Mouse (Mus musculus) ES-Bruce4 (cell line): ENCODE measurements around the gene Tex26. TPM values are rescaled to one million over a fixed set of nuclear protein-coding genes. Genes with fewer than 3 reads are reported as not detected.

Experiments used
- H3K27ac ChIP-seq: 2 replicates; pipeline ENCODE4 v1.5.1; 2012; ENCODE audit warnings: low read length, inconsistent platforms; ENCODE audit not compliant: insufficient read depth
- H3K27me3 ChIP-seq: 2 replicates; pipeline ENCODE4 v1.6.1; 2012; ENCODE audit warnings: mild to moderate bottlenecking, low read length, inconsistent platforms; ENCODE audit not compliant: control insufficient read depth, poor library complexity, insufficient read depth, severe bottlenecking
- H3K36me3 ChIP-seq: 2 replicates; pipeline ENCODE4 v1.6.1; 2012; ENCODE audit warnings: inconsistent platforms, mild to moderate bottlenecking, low read length, moderate library complexity; ENCODE audit not compliant: control insufficient read depth, poor library complexity, insufficient read depth, severe bottlenecking
- H3K4me1 ChIP-seq: one replicate; pipeline ENCODE4 v1.8.1; 2011; ENCODE audit warnings: low read length; ENCODE audit not compliant: control insufficient read depth, insufficient read depth
- H3K4me3 ChIP-seq: 2 replicates; pipeline ENCODE4 v1.5.1; 2011; ENCODE audit warnings: low read depth, mild to moderate bottlenecking, low read length
- H3K9ac ChIP-seq: 2 replicates; pipeline ENCODE4 v1.6.1; 2012; ENCODE audit warnings: low read depth, mild to moderate bottlenecking, inconsistent platforms; ENCODE audit not compliant: poor library complexity, severe bottlenecking
- H3K9me3 ChIP-seq: replicated peaks from 2 replicates; pipeline ENCODE4 v1.6.1; 2012; ENCODE audit warnings: mild to moderate bottlenecking, low read length, inconsistent platforms; ENCODE audit not compliant: control insufficient read depth, poor library complexity, insufficient read depth, severe bottlenecking
- CTCF ChIP-seq: IDR thresholded peaks from one replicate; pipeline ENCODE4 v1.8.1; 2011; ENCODE audit warnings: low read depth, low read length
- EP300 ChIP-seq: IDR thresholded peaks from 2 replicates; pipeline ENCODE4 v1.6.1; 2011; ENCODE audit warnings: low read depth, low read length; ENCODE audit not compliant: insufficient read depth
- POLR2A ChIP-seq: IDR thresholded peaks from one replicate; pipeline ENCODE4 v1.8.1; 2011; ENCODE audit warnings: low read length; ENCODE audit not compliant: insufficient read depth
- polyA plus RNA-seq: library from polyadenylated mRNA; stranded (reverse); fragments of >200 nt; gene quantifications from 2 replicates; pipeline ENCODE4 v1.2.4, GENCODE M21; 2011; ENCODE audit warnings: low read depth; ENCODE audit not compliant: missing spikeins, insufficient read depth, insufficient read length

The Tex26 gene
- polyA plus RNA-seq, 1 experiment, result 3.2 TPM

DNA sequence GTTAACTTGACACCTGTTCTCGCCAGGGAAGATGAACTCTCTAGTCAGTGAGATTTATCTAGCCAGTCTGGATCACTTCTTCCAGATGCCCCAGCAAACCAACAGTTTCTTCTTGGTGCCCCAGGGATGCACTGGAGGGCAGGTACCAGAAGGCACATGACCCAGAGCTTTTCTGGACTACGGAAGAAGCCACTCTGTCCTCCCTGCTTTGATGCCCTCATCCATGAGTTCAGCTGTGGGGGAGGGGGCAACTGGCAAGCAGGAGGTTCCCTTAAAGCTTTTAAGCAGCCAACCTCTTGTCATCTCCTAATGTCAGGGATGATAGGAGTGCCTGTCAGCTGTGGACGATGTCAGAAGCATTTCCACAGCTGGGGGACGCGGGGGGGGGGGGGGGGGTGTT, 25.8 kb downstream of the Tex26 start:
- TF ChIP-seq EP300 (no peak), POLR2A (no peak), CTCF (no peak)
- H3K36me3 ChIP-seq, result no peaks in the 10 kb centered on the region
- H3K9me3 ChIP-seq, result no peaks in the 10 kb centered on the region
- H3K4me3 ChIP-seq, result no peak overlapping the region
- no peak overlapping the region for H3K9ac ChIP-seq
- H3K27ac ChIP-seq, result no peak overlapping the region
- no peaks in the 10 kb centered on the region for H3K27me3 ChIP-seq
- no peaks in the 10 kb centered on the region for H3K4me1 ChIP-seq

DNA sequence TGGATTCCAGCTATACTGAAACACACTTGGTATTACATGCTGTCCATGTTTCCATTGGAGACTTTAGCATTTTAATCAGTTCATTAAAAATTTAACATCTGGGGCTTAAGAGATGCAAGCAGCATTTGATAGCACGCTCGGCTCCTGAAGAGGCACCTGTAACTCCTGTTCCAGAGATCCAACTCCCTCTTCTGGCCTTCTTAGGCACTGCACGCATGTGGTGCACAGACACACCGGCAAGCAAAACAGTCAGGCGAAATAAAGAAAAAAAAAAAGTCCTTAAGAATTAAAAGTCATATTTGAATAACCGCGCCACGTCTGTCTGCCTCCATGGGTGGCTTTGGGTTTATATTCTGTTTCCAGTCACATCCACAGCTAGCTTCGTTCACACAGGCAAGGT, 34.7 kb downstream of the Tex26 start:
- Histone ChIP-seq H3K9me3 (no peaks in the 10 kb centered on the region), H3K27me3 (no peaks in the 10 kb centered on the region), H3K4me3 (no peak overlapping the region), H3K36me3 (no peaks in the 10 kb centered on the region), H3K9ac (no peak overlapping the region), H3K27ac (no peak overlapping the region), H3K4me1 (no peaks in the 10 kb centered on the region)
- TF ChIP-seq EP300, result no peak
- no peak for TF ChIP-seq CTCF
- TF ChIP-seq POLR2A, result no peak

- Histone ChIP-seq H3K9me3 (no peaks in the 10 kb centered on the region), H3K4me3 (no peak overlapping the region), H3K36me3 (no peaks in the 10 kb centered on the region), H3K4me1 (no peaks in the 10 kb centered on the region), H3K27me3 (no peaks in the 10 kb centered on the region), H3K9ac (no peak overlapping the region), H3K27ac (no peak overlapping the region)
- TF ChIP-seq EP300 (no peak), CTCF (no peak), POLR2A (no peak)
Measured at GRCm38 (mm10) chr5:149474701-149475468, 35.4 kb downstream of the Tex26 start.

DNA sequence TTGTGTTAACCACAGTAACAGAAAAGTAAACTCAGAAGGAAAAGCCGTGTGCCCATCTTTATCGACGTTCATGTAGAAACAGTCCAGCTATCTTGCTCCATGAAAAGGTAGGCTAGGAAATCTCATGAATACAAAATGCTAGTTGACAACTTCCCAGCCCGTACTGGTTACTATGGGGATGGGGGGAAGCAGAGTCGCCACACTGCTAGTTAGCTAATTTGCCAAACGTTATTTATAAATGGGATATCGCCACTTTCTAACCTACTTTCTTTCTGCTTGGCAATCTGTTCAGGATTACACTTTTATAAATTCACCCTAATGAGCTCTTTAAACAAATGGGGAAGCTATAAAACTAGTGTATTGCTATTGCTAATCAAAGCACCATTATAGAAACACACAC, 42.5 kb downstream of the Tex26 start:
- no peaks in the 10 kb centered on the region for H3K4me1 ChIP-seq
- no peak overlapping the region for H3K4me3 ChIP-seq

DNA sequence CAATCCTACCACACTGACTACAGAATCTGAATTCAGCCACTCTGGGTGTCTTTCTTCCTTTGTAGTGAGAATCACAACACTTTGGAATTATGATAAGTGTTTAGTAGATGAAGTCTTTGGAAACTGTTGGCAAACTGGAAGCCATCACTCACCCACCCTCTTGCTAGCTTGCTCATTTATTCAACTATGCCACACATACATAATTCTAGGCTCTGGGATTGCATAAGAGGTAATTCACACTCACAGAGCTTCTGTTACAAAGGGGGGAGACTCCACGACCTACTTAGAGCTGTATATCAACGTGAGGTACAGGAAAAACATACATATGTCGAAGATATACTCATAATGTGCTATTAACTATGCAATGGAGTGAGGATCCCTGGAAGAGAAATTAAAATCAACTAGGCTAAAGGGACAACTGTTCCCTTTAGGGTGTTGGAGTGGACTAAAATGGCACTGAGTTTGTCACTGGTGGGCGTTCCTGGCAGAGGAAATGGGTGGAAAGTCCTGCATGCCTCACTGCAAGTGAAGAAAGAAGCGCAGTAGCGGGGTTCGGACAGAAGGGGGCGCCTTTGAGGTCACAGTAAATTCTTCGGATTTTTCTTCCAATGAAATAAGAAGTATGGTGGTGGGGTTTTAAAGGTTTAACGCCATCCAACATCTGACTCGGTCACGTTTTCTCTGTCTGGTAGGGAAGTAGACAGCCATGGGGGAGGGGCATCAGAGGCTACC, 44.0 kb downstream of the Tex26 start:
- Histone ChIP-seq H3K27me3 (no peaks in the 10 kb centered on the region), H3K27ac (no peak overlapping the region), H3K36me3 (no peaks in the 10 kb centered on the region), H3K4me1 (no peaks in the 10 kb centered on the region), H3K9ac (no peak overlapping the region), H3K9me3 (no peaks in the 10 kb centered on the region), H3K4me3 (no peak overlapping the region)
- TF ChIP-seq POLR2A (no peak), CTCF (peak; percentile 56), EP300 (no peak)

More for the DNA sequence above, 42.5 kb downstream of the Tex26 start:
- Histone ChIP-seq H3K9ac (no peak overlapping the region), H3K9me3 (no peaks in the 10 kb centered on the region), H3K27ac (no peak overlapping the region), H3K36me3 (no peaks in the 10 kb centered on the region), H3K27me3 (no peaks in the 10 kb centered on the region)
- TF ChIP-seq POLR2A, result no peak
- TF ChIP-seq CTCF, result no peak
- no peak for TF ChIP-seq EP300

DNA sequence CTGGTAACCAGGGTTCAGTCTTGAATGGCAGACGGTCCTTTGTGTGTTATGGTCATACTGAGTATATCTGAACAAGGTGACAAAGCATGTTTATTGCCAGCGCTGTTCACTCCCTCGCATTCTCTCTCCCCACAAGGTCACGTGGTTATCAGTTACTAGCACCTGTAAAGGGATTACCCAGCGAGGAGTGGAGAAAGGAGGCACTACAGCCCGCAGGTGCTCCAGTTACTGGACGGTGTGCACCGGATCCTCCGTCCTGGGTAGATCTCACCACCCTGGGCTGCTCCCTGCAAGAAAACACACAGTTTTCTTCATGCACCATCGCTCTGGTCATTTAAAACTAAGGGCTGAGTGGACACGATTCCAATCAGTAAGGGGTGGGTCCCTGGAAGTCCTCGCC, 44.8 kb downstream of the Tex26 start:
- Histone ChIP-seq H3K4me1 (no peaks in the 10 kb centered on the region), H3K27me3 (no peaks in the 10 kb centered on the region), H3K4me3 (no peak overlapping the region), H3K36me3 (no peaks in the 10 kb centered on the region), H3K9ac (no peak overlapping the region), H3K9me3 (no peaks in the 10 kb centered on the region), H3K27ac (no peak overlapping the region)
- TF ChIP-seq EP300 (no peak), CTCF (no peak)
